Mouse (Mus musculus): ENCODE data around the gene Moxd1. TPM values are rescaled to one million over a fixed set of nuclear protein-coding genes. Genes with fewer than 3 reads are reported as not detected.

The Moxd1 gene
- total RNA-seq (2021): under 1 TPM; 0.26 to 0.57 TPM
- long read RNA-seq, experiment 1, partial matches to known transcripts: 0 of 1 reads
- long read RNA-seq, experiment 1, other reads (novel, unspliced or antisense): 0 of 1 reads
- long read RNA-seq, experiment 2, partial matches to known transcripts: 0 of 1 reads
- long read RNA-seq, experiment 2, other reads (novel, unspliced or antisense): 0 of 1 reads

GRCm38 (mm10) chr10:24223449-24224143 lies at the start of gene Moxd1:
Gene Moxd1, plus strand, starts transcription at chr10:24223517.
- DNase-seq: no peak
- intact Hi-C loops (cut with DNase I): no loop called here

GRCm38 (mm10) chr10:24190392-24190791 lies 32.9 kb upstream of the Moxd1 start:
- no peak for DNase-seq
- intact Hi-C loops (cut with DNase I): no loop called here

GRCm38 (mm10) chr10:24191977-24192376 lies 31.3 kb upstream of the Moxd1 start:
- intact Hi-C loops (cut with DNase I): no loop called here

GRCm38 (mm10) chr10:24199303-24199702 lies 24.0 kb upstream of the Moxd1 start:
- intact Hi-C loops (cut with DNase I): no loop called here
- DNase-seq: no peak

More at GRCm38 (mm10) chr10:24191977-24192376, 31.3 kb upstream of the Moxd1 start:
- DNase-seq: no peak

- no peak for DNase-seq
- intact Hi-C loops (cut with DNase I): no loop called here
Measured at GRCm38 (mm10) chr10:24200099-24200498, 23.2 kb upstream of the Moxd1 start.

- intact Hi-C loops (cut with DNase I): no loop called here
- no peak for DNase-seq
Measured at GRCm38 (mm10) chr10:24210075-24210474, 13.2 kb upstream of the Moxd1 start.

- intact Hi-C loops (cut with DNase I): no loop called here
- DNase-seq: no peak
Measured at GRCm38 (mm10) chr10:24213297-24213696, 10.0 kb upstream of the Moxd1 start.

- intact Hi-C loops (cut with DNase I): no loop called here
- DNase-seq: no peak
Measured at GRCm38 (mm10) chr10:24217558-24218268, 5.6 kb upstream of the Moxd1 start.

- intact Hi-C loops (cut with DNase I): no loop called here
- DNase-seq: no peak
Measured at GRCm38 (mm10) chr10:24220931-24221330, 2.4 kb upstream of the Moxd1 start.

GRCm38 (mm10) chr10:24222911-24223310 lies 406 bp upstream of the Moxd1 start:
- no peak for DNase-seq
- intact Hi-C loops (cut with DNase I): no loop called here

- no peak for DNase-seq
- intact Hi-C loops (cut with DNase I): no loop called here
Measured at GRCm38 (mm10) chr10:24224591-24224990, 1.3 kb downstream of the Moxd1 start.

GRCm38 (mm10) chr10:24228318-24229183 lies 5.2 kb downstream of the Moxd1 start:
- intact Hi-C loops (cut with DNase I): no loop called here
- DNase-seq: no peak

- no peak for DNase-seq
- intact Hi-C loops (cut with DNase I): no loop called here
Measured at GRCm38 (mm10) chr10:24232281-24232680, 9.0 kb downstream of the Moxd1 start.

GRCm38 (mm10) chr10:24235426-24236283 lies 12.3 kb downstream of the Moxd1 start:
- intact Hi-C loops (cut with DNase I): no loop called here
- DNase-seq: no peak

- intact Hi-C loops (cut with DNase I): no loop called here
- DNase-seq: no peak
Measured at GRCm38 (mm10) chr10:24246815-24247214, 23.5 kb downstream of the Moxd1 start.

GRCm38 (mm10) chr10:24248116-24248515 lies 24.8 kb downstream of the Moxd1 start:
- intact Hi-C loops (cut with DNase I): no loop called here
- no peak for DNase-seq

- no peak for DNase-seq
- intact Hi-C loops (cut with DNase I): no loop called here
Measured at GRCm38 (mm10) chr10:24251631-24252030, 28.3 kb downstream of the Moxd1 start.

GRCm38 (mm10) chr10:24258150-24258549 lies 34.8 kb downstream of the Moxd1 start:
- DNase-seq: no peak

GRCm38 (mm10) chr10:24258885-24259284 lies 35.6 kb downstream of the Moxd1 start:
- DNase-seq: no peak
- intact Hi-C loops (cut with DNase I): no loop called here

More at GRCm38 (mm10) chr10:24258150-24258549, 34.8 kb downstream of the Moxd1 start:
- intact Hi-C loops (cut with DNase I): no loop called here
